Mouse (Mus musculus) cerebellum, adult (tissue): ENCODE data around the gene Slc44a3.

Experiments
- ATAC-seq: cut with Nextera tagmentation; 2 replicates; pipeline ENCODE4 v1.9.2; 2017; ENCODE audit warnings: mild to moderate bottlenecking, moderate library complexity, mixed read lengths; ENCODE audit not compliant: insufficient number of reproducible peaks, low FRiP score, low TSS enrichment

The Slc44a3 gene

DNA sequence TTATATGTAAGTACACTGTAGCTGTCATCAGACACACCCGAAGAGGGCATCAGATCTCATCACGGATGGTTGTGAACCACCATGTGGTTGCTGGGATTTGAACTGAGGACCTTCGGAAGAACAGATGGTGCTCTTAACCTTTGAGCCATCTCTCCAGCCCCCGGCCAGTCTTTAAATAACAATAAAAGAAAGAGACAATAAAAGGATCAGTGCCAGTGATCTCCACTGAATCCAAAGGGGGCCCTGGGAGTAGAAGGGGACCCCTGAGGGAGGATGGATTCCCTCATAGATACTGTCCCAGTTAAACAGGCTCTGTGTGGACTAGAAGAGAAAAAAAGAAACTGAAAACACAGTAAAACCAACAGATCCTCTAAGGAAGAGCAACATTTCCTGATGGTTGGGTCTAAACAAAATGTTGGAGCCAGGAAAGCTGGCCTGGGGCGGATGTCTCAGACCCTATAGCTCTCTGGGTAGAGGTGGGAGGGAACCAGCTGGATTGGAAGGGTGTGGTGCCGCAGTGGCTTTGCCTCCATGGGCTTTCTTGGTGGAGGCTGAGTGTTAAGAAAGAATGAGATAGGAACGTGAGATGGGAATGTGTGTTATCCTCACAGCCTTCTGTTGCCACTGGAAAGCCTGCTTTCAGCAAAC lies 101.8 kb downstream of the Slc44a3 start:
- ATAC-seq: no peak

- ATAC-seq: no peak
Observed at GRCm38 (mm10) chr3:121429469-121429868, 102.7 kb downstream of the Slc44a3 start.

DNA sequence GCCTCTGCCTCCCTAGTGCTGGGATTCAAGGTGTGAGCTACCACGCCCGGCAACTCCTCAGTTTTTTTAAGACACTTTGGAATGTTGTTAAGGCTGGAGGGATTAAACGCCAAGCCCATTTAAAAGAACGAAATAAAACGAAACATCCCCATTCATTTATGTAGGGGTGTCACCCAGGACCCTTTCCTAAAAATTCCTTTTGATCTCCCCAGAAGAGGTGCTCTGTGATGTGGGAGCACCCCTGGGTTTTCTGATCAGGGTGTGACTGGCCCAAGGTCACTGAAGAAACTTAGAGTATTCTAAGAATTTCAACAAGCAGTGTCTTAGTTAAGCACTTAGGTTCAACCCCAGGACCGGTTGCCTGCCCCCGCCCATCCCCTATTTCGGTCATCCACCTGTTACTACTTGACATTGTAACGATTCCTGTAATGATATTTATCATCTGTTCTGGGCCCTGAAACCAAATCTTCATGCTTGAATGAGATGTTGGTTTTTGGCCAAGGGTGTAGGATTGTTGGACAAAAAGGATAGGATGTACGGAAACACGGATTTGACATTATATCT lies 103.4 kb downstream of the Slc44a3 start:
- ATAC-seq: no peak

GRCm38 (mm10) chr3:121428230-121428629 lies 104.0 kb downstream of the Slc44a3 start:
- ATAC-seq: no peak

- ATAC-seq: no peak
Observed at GRCm38 (mm10) chr3:121427520-121427908, 104.7 kb downstream of the Slc44a3 start.

DNA sequence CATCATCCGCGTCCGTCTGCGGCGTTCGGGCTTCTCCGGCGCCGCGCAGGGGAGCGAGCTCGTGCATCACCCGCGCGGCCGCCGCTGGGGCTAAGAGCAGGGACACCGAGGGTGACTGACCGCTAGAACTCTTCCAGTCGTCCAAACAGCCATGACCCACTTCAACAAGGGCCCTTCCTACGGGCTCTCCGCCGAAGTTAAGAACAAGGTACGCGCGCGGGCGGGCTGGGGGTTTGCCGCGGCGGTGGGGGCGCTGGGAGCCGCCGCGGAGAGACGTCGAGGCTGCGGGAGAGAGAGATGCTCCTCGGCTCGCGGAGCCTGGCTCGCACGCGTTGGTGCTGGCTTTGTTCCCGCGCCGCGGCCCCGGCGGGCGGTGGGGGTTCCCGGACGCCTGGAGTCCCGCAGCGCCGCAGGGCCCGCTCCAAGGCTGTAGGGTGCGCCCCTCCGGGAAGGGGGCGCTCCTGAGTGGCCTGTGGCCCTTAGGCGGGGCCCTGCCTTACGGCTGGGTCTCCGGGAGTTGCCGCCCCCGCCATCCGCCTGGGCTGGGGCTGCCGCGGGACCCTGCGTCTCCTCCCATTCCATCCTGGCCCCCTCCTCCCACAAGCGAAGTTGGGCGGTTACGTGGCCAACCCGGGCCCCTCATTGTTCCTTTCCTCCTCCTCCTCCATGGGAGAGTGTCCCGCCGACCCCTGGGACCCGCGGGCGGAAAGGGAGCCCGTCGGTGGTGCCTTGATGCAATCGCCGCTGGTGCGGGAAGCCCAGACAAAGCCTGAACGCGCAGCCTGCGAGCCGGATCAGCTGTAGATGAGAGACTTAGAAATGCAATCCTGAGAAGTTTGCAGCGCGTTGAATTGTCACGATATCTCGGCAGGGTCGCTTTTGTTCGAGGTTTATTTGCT lies 105.3 kb downstream of the Slc44a3 start:
- ATAC-seq: peak; percentile 22; the same call in 1 of the 2 replicates

GRCm38 (mm10) chr3:121425861-121426620 lies 106.2 kb downstream of the Slc44a3 start, which contains the start of gene Cnn3:
Gene Cnn3, plus strand, starts transcription at chr3:121426497.
- peak; percentile 88 for ATAC-seq

- ATAC-seq: no peak
Observed at GRCm38 (mm10) chr3:121422405-121422804, 109.8 kb downstream of the Slc44a3 start.

DNA sequence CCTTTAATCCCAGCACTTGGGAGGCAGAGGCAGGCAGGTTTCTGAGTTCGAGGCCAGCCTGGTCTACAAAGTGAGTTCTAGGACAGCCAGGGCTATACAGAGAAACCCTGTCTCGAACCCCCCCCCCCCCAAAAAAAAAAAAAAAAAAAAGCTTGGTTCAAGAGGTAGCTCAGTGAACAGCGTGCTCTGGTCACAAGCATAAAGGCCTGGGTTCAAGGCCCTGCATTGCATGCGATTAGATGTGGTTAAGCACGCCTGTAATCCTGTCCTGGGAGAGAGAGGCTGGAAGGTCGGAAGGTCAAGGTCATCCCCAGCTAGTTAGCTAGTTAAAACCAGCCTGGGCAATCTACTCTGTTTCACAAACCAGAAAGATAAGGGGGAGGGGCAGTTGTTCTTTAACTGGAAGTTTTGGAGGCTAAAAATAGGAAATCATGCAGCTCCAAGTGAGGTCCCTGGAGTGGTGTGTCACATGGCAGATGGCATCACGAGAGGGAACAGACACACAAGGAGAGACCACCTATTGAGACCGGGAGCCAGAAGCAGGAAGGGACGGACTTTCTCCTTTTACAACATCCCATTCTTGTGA lies 113.3 kb downstream of the Slc44a3 start:
- ATAC-seq: no peak

- ATAC-seq: no peak
Observed at GRCm38 (mm10) chr3:121418251-121418601, 114.0 kb downstream of the Slc44a3 start.

- no peak for ATAC-seq
Observed at GRCm38 (mm10) chr3:121417379-121418250, 114.6 kb downstream of the Slc44a3 start.

DNA sequence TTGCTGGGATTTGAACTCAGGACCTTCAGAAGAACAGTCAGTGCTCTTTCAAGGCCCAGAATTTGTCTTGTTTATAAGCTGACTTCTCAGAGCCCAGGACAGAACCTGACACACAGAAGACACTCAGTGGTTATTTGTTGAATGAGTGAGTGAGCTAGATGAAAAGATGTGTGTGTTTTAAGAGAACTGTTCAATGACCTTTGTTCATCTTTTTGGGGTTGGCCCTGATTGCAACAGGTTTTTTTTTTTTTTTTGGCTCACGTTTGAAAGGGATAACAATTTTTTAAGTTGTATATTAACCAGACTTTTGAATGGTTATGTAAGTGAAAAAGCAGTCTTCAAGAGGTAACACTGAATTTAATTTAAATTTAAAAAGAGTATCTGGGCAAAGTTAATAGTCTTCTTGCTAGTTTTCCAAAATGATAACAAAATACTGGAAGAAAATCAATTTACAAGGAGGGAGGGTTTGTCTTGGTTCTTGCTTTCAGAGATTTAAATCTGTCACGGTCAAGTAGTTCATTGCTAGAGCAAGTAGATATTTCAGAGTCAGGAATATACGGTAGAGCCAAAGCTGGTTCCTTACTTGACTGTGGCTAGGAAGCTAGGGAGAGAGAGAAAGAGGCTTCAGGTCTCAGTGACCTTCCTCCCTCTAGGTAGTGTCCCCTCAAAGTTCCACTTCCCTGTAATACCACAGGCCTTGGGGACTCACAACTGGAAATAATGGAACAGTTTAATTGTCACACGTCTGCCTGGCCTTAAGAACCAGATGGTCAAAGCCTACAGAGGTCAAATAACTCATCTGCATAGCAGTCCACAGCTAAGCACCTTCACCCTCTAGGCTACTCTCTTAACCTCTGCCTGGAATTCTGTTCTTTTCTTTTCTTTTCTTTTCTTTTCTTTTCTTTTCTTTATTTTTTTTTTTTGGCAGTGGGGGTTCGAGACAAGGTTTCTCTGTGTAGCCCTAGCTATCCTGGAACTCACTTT lies 115.7 kb downstream of the Slc44a3 start:
- ATAC-seq: no peak

DNA sequence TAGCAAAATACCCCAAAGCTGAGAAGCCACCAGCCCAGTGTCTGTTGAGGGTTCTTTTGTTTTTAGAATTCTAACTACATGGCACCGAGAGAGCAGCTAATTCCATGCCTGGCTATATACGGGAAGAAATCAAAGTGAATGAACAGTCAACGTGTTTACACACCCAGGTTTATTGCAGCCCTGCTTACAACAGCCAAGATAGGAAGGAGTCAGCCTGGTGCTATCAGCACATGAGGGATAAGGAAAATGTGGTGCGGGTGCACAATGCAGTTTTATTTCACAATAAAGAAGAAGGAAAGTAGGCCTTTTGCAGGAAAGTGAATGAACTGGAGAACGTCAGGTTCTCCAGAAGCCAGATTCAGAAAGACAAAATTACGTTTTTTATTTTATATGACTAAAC lies 120.8 kb downstream of the Slc44a3 start:
- ATAC-seq: no peak
